Mouse (Mus musculus) CH12.LX (cell line): ENCODE data around the gene Cited2. TPM values are rescaled to one million over a fixed set of nuclear protein-coding genes. Genes with fewer than 3 reads are reported as not detected.
A peak's percentile ranks its signal among the peaks of the same experiment; 100 is the strongest.

Experiments used
- DNase-seq: peaks from one replicate; pipeline ENCODE4 v3.0.0-alpha.2; 2013; ENCODE audit errors: extremely low read depth
- H3K27ac ChIP-seq: 2 replicates; pipeline ENCODE4 v1.5.1; 2012; ENCODE audit warnings: low read depth, mild to moderate bottlenecking, control low read depth, moderate library complexity; ENCODE audit not compliant: insufficient read depth
- H3K27me3 ChIP-seq: replicated peaks from 2 replicates; pipeline ENCODE3; 2012; ENCODE audit warnings: inconsistent platforms
- H3K36me3 ChIP-seq, 2 experiments: replicated peaks in 1 of 2; 2 replicates each; pipeline versions ENCODE3 to v1.6.1; 2012; ENCODE audit warnings: inconsistent platforms in 1 of 2, low read length in 1 of 2, mild to moderate bottlenecking in 1 of 2, mixed read lengths in 1 of 2, moderate library complexity in 1 of 2; ENCODE audit not compliant: control insufficient read depth in 1 of 2, insufficient read depth in 1 of 2
- H3K4me1 ChIP-seq, 2 experiments: 2 replicates each; pipeline ENCODE4 v1.6.1; 2012; ENCODE audit warnings: inconsistent platforms in 1 of 2, moderate library complexity in 1 of 2; ENCODE audit not compliant: insufficient read depth in 2 of 2, control insufficient read depth in 1 of 2
- H3K4me2 ChIP-seq: 2 replicates; pipeline ENCODE4 v1.6.1; 2012; ENCODE audit warnings: low read depth, mild to moderate bottlenecking, control low read depth; ENCODE audit not compliant: poor library complexity, insufficient read depth, severe bottlenecking
- H3K4me3 ChIP-seq, 3 experiments: fragments of 150-350 bp in 1 of 3; sonication (generic) in 1 of 3; replicated peaks in 1 of 3; 2 replicates each; pipeline versions ENCODE3 to v1.5.1; 2011 to 2012; ENCODE audit warnings: low read depth in 2 of 3, low read length in 2 of 3, mild to moderate bottlenecking in 2 of 3, moderate library complexity in 2 of 3, control low read depth in 1 of 3, improper control_type of control experiment in 1 of 3, inconsistent platforms in 1 of 3, mixed read lengths in 1 of 3; ENCODE audit not compliant: poor library complexity in 1 of 3
- H3K79me2 ChIP-seq: replicated peaks from 2 replicates; pipeline ENCODE4 v1.6.1; 2012; ENCODE audit warnings: mild to moderate bottlenecking, moderate library complexity; ENCODE audit not compliant: control insufficient read depth, poor library complexity, insufficient read depth, severe bottlenecking; ENCODE audit errors: extremely low read depth
- H3K9ac ChIP-seq: 2 replicates; pipeline ENCODE4 v1.6.1; 2012; ENCODE audit warnings: low read depth, mild to moderate bottlenecking, control low read depth, moderate library complexity; ENCODE audit not compliant: insufficient read depth
- H3K9me3 ChIP-seq: replicated peaks from 2 replicates; pipeline ENCODE3; 2012; ENCODE audit warnings: low read length, inconsistent platforms, mixed read lengths
- CHD1 ChIP-seq: IDR thresholded peaks from 2 replicates; pipeline ENCODE4 v1.6.1; 2012; ENCODE audit warnings: low read depth, low read length, improper control_type of control experiment, inconsistent platforms
- CHD2 ChIP-seq: IDR thresholded peaks from 2 replicates; pipeline ENCODE4 v1.6.1; 2011; ENCODE audit warnings: low read length, improper control_type of control experiment
- CTCF ChIP-seq, 2 experiments: IDR thresholded peaks in 1 of 2; conservative IDR thresholded peaks in 1 of 2; 2 replicates each; pipeline ENCODE4 v1.5.1; 2011 to 2012; ENCODE audit warnings: low read depth in 2 of 2, low read length in 2 of 2, improper control_type of control experiment in 1 of 2, inconsistent platforms in 1 of 2, mild to moderate bottlenecking in 1 of 2, moderate library complexity in 1 of 2
- EP300 ChIP-seq: IDR thresholded peaks from 2 replicates; pipeline ENCODE4 v1.6.1; 2011; ENCODE audit warnings: low read length, improper control_type of control experiment
- ETS1 ChIP-seq: conservative IDR thresholded peaks from 2 replicates; pipeline ENCODE4 v1.6.1; 2012; ENCODE audit warnings: low read depth, mild to moderate bottlenecking, inconsistent platforms, low read length, improper control_type of control experiment, moderate library complexity
- GABPA ChIP-seq: IDR thresholded peaks from 2 replicates; pipeline ENCODE4 v1.6.1; 2012; ENCODE audit warnings: low read depth, low read length, improper control_type of control experiment, inconsistent platforms; ENCODE audit not compliant: insufficient replicate concordance
- HCFC1 ChIP-seq: IDR thresholded peaks from 2 replicates; pipeline ENCODE4 v1.6.1; 2012; ENCODE audit warnings: low read depth, mild to moderate bottlenecking, inconsistent platforms, low read length, improper control_type of control experiment
- JUN ChIP-seq: IDR thresholded peaks from 2 replicates; pipeline ENCODE4 v1.6.1; 2011; ENCODE audit warnings: low read depth, mild to moderate bottlenecking, low read length, improper control_type of control experiment, moderate library complexity; ENCODE audit not compliant: insufficient read depth
- JUND ChIP-seq: conservative IDR thresholded peaks from 2 replicates; pipeline ENCODE4 v1.6.1; 2011; ENCODE audit warnings: low read depth, low read length, improper control_type of control experiment
- KAT2A ChIP-seq: IDR thresholded peaks from 2 replicates; pipeline ENCODE4 v1.6.1; 2012; ENCODE audit warnings: low read length, improper control_type of control experiment, inconsistent platforms; ENCODE audit not compliant: insufficient replicate concordance
- MAFK ChIP-seq: IDR thresholded peaks from 2 replicates; pipeline ENCODE4 v1.6.1; 2011; ENCODE audit warnings: low read length, improper control_type of control experiment; ENCODE audit not compliant: insufficient replicate concordance
- MAZ ChIP-seq: IDR thresholded peaks from 2 replicates; pipeline ENCODE4 v1.6.1; 2012; ENCODE audit warnings: low read depth, mild to moderate bottlenecking, inconsistent platforms, low read length, improper control_type of control experiment, moderate library complexity
- MEF2A ChIP-seq: IDR thresholded peaks from 2 replicates; pipeline ENCODE4 v1.6.1; 2014; ENCODE audit warnings: low read depth, mild to moderate bottlenecking, inconsistent platforms, low read length, improper control_type of control experiment, borderline replicate concordance
- MXI1 ChIP-seq: IDR thresholded peaks from 2 replicates; pipeline ENCODE4 v1.6.1; 2011; ENCODE audit warnings: mild to moderate bottlenecking, low read depth, low read length, improper control_type of control experiment
- MYC ChIP-seq: IDR thresholded peaks from 2 replicates; pipeline ENCODE4 v1.6.1; 2011; ENCODE audit warnings: low read depth, mild to moderate bottlenecking, improper control_type of control experiment, low read length
- NELFE ChIP-seq: IDR thresholded peaks from 2 replicates; pipeline ENCODE4 v1.6.1; 2011; ENCODE audit warnings: low read depth, low read length, improper control_type of control experiment
- NRF1 ChIP-seq: IDR thresholded peaks from 2 replicates; pipeline ENCODE4 v1.6.1; 2014; ENCODE audit warnings: low read depth, mild to moderate bottlenecking, inconsistent platforms, low read length, improper control_type of control experiment, moderate library complexity
- PAX5 ChIP-seq: IDR thresholded peaks from 2 replicates; pipeline ENCODE4 v1.6.1; 2012; ENCODE audit warnings: low read length, inconsistent platforms, mixed read lengths
- POLR2A ChIP-seq: IDR thresholded peaks from 2 replicates; pipeline ENCODE4 v1.6.1; 2011; ENCODE audit warnings: low read depth, mild to moderate bottlenecking, improper control_type of control experiment, low read length
- POLR2AphosphoS2 ChIP-seq: IDR thresholded peaks from 2 replicates; pipeline ENCODE4 v1.6.1; 2011; ENCODE audit warnings: low read depth, low read length, improper control_type of control experiment
- RAD21 ChIP-seq: IDR thresholded peaks from 2 replicates; pipeline ENCODE4 v1.6.1; 2011; ENCODE audit warnings: low read depth, mild to moderate bottlenecking, low read length, improper control_type of control experiment, moderate library complexity
- SIN3A ChIP-seq: IDR thresholded peaks from 2 replicates; pipeline ENCODE4 v1.6.1; 2012; ENCODE audit warnings: low read length, improper control_type of control experiment, inconsistent platforms
- SMC3 ChIP-seq: IDR thresholded peaks from 2 replicates; pipeline ENCODE4 v1.6.1; 2011; ENCODE audit warnings: low read depth, low read length, improper control_type of control experiment
- TBP ChIP-seq: conservative IDR thresholded peaks from 2 replicates; pipeline ENCODE4 v1.6.1; 2011; ENCODE audit warnings: low read depth, low read length, improper control_type of control experiment
- UBTF ChIP-seq: IDR thresholded peaks from 2 replicates; pipeline ENCODE4 v1.6.1; 2012; ENCODE audit warnings: low read depth, mild to moderate bottlenecking, inconsistent platforms, low read length, improper control_type of control experiment, moderate library complexity
- USF2 ChIP-seq: conservative IDR thresholded peaks from 2 replicates; pipeline ENCODE4 v1.6.1; 2011; ENCODE audit warnings: low read depth, low read length, improper control_type of control experiment
- ZC3H11A ChIP-seq: IDR thresholded peaks from 2 replicates; pipeline ENCODE4 v1.6.1; 2012; ENCODE audit warnings: low read depth, mild to moderate bottlenecking, inconsistent platforms, low read length, improper control_type of control experiment
- ZKSCAN1 ChIP-seq: IDR thresholded peaks from 2 replicates; pipeline ENCODE4 v1.6.1; 2012; ENCODE audit warnings: low read depth, inconsistent platforms, low read length, improper control_type of control experiment, borderline replicate concordance
- ZMIZ1 ChIP-seq: IDR thresholded peaks from 2 replicates; pipeline ENCODE4 v1.6.1; 2012; ENCODE audit warnings: low read depth, mild to moderate bottlenecking, inconsistent platforms, low read length, improper control_type of control experiment
- ZNF384 ChIP-seq: IDR thresholded peaks from 2 replicates; pipeline ENCODE4 v1.6.1; 2012; ENCODE audit warnings: low read depth, low read length, improper control_type of control experiment, inconsistent platforms
- dilution Hi-C: fragments of 300-500 bp; cut with MboI; formaldehyde crosslinking; loops from 2 replicates; pipeline ENCODE4 v1.14.3; 2020; ENCODE audit warnings: low sequenced_read_pairs; ENCODE audit not compliant: extremely low pct_unique_long_range_greater_than_20kb, extremely low pct_ligation_motif_present
- in situ Hi-C: fragments of 300-500 bp; cut with MboI; formaldehyde crosslinking; loops from 3 replicates; pipeline ENCODE4 v1.14.3; 2019; ENCODE audit warnings: low sequenced_read_pairs, low pct_ligation_motif_present, low pct_unique_long_range_greater_than_20kb, mixed read lengths
- polyA plus RNA-seq: library from polyadenylated mRNA; unstranded; fragments of >175 nt; gene quantifications from 2 replicates; pipeline ENCODE4 v1.2.1, GENCODE M21; 2012; ENCODE audit warnings: low read depth; ENCODE audit not compliant: insufficient read length
- total RNA-seq, 2 experiments: library from RNA; depleted of rRNA; stranded (reverse); fragments of 300-350 nt in 1 of 2; fragments of >200 nt in 1 of 2; gene quantifications; 2 replicates each; pipeline ENCODE4 v1.2.3; 2012 to 2014

The Cited2 gene
- total and polyA plus RNA-seq, 3 experiments, result 22.6 to 149 (median 28.6) TPM

DNA sequence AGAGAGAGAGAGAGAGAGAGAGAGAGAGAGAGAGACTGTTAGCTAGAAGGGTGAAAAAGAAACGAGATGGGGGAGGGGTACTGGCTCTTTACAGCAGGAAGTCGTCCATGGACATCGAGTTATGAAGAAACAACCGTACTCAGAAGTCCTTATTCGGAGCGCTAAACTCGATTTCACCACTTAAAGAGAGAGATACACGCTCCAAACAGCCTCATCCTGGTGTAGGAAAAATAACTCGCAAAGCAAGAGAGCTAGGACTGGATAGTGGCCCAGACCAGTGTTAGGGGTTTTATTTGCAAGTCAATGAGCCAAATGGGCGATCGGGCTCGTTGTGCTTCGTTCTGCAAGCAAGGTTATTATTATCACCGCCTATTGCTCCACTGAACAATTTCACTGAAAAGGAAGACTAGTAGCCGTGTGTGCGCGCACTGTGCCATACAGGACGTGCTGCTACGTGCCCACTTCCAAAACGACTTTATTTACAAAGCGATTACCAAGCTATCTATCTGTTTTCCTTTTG, 1.4 kb upstream of the Cited2 start:
- dilution Hi-C loops, result no loop called here
- H3K9ac ChIP-seq, result peak overlapping the region; percentile 79

DNA sequence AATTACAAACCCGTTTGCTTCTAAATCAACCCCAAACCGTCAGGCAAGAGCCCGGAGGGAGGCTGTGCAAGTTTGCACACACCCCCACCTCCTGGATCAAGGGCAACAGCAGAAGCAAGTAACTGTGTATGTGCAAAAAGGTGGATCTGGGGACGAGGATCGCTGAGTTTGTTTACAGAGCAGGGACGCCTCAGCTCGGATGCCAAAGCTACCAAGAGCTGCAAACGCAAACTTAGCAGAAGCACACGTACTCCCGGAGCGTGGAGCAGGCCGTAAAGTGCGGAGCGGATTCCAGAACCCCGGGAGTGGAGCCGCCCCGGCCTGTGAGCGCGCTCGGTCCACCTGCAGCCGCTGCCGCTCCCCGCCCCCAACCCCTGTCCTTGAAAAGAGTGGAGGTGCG, 860 bp upstream of the Cited2 start:
- DNase-seq, result peak; percentile 93
- Histone ChIP-seq H3K79me2 (peaks cover 23% of the 10 kb centered on the region), H3K27ac (peak overlapping the region; percentile 91), H3K9me3 (no peaks in the 10 kb centered on the region), H3K36me3 (peaks cover 11 to 22% of the 10 kb centered on the region in 2 experiments), H3K27me3 (no peaks in the 10 kb centered on the region), H3K4me2 (peak overlapping the region; percentile 68), H3K9ac (peak overlapping the region; percentile 79), H3K4me3 (peak overlapping the region; percentile 70 to 93 (median 78)), H3K4me1 (peaks cover 5 to 27% of the 10 kb centered on the region in 2 experiments; a peak in 3 of 4 replicates)
- dilution Hi-C loops (no loop called here), in situ Hi-C loops (loop anchor here (5.0 to 25.0 kb wide), 4 partner anchors 40 to 735 kb away; no protein-coding TSS in a partner anchor)
- TF ChIP-seq ZMIZ1 (no peak; the same call in 1 of the 2 replicates), ZKSCAN1 (no peak), ZC3H11A (no peak), CTCF (conservative IDR thresholded peaks at IDR 0.05 in 1 of 2, IDR thresholded peaks at IDR 0.05 in 1 of 2; ENCODE audit: low read depth in 2 of 2, low read length in 2 of 2) (peak in 1 of 2 experiments; percentile 30; a peak in 1 of 4 replicates), MAZ (0 out of 2 replicates have a peak, but pooled peaks have one; percentile 6), MAFK (0 out of 2 replicates have a peak, but pooled peaks have one; percentile 31), UBTF (no peak), RAD21 (peak; percentile 31; the same call in 1 of the 2 replicates), ZNF384 (peak; percentile 3; the same call in 1 of the 2 replicates), POLR2AphosphoS2 (no peak), TBP (peak; percentile 87), KAT2A (no peak), MXI1 (peak; percentile 67), SMC3 (peak; percentile 24), GABPA (no peak), MEF2A (peak; percentile 11; the same call in 1 of the 2 replicates), HCFC1 (peak; percentile 58), PAX5 (no peak), USF2 (no peak), SIN3A (peak; percentile 90), JUN (no peak), ETS1 (peak; percentile 56; the same call in 1 of the 2 replicates), POLR2A (peak; percentile 32; the same call in 1 of the 2 replicates), NELFE (peak; percentile 65), CHD1 (0 out of 2 replicates have a peak, but pooled peaks have one; percentile 45), MYC (peak; percentile 40; the same call in 1 of the 2 replicates), EP300 (peak; percentile 38), NRF1 (no peak; the same call in 1 of the 2 replicates)

More for the DNA sequence above, 1.4 kb upstream of the Cited2 start:
- DNase-seq, result peak; percentile 61
- peak overlapping the region; percentile 68 for H3K4me2 ChIP-seq
- H3K9me3 ChIP-seq, result no peaks in the 10 kb centered on the region
- H3K36me3 ChIP-seq, result peaks cover 11 to 22% of the 10 kb centered on the region in 2 experiments
- no peaks in the 10 kb centered on the region for H3K27me3 ChIP-seq
- in situ Hi-C loops, result loop anchor here (5.0 to 25.0 kb wide), 4 partner anchors 39 to 734 kb away; no protein-coding TSS in a partner anchor
- H3K4me1 ChIP-seq, result peaks cover 5 to 25% of the 10 kb centered on the region in 2 experiments; a peak in 3 of 4 replicates
- H3K79me2 ChIP-seq, result peaks cover 23% of the 10 kb centered on the region
- H3K4me3 ChIP-seq, result peak overlapping the region; percentile 70 to 93 (median 78)
- H3K27ac ChIP-seq, result peak overlapping the region; percentile 91
- TF ChIP-seq ZKSCAN1 (no peak), CHD2 (peak; percentile 76), JUND (no peak), ZMIZ1 (peak; percentile 20; the same call in 1 of the 2 replicates), GABPA (no peak), TBP (no peak), ZNF384 (0 out of 2 replicates have a peak, but pooled peaks have one; percentile 5)
- TF ChIP-seq, all 38 proteins: peak for 3
